21 mouse cellular contexts compared by ENCODE assay signal in genomic region chr3:135605474-135605873, GRCm38 (mm10).
DNase-seq lines count a peak whose midpoint lies in the region; ATAC-seq lines count a peak whose summit lies in the region.
"Had no signal": no experiment of that assay in that cellular context is flagged by ENCODE, and none has a peak within 500 bp of the region (broad histone marks: within the 10 kb centered on the region; RNA-seq: fewer than 3 reads in every experiment).

No protein-coding gene starts in this region.

- peaks cover 73% of the 10 kb centered on the region for H3K4me1 ChIP-seq in heart, embryonic 13.5 days
- peaks cover 65% of the 10 kb centered on the region for H3K4me1 ChIP-seq in heart, embryonic 12.5 days (replicated peaks)
- peaks cover 42% of the 10 kb centered on the region for H3K4me1 ChIP-seq in liver, embryonic 15.5 days (replicated peaks)
- peaks cover 52% of the 10 kb centered on the region for H3K4me1 ChIP-seq in liver, embryonic 12.5 days
- H3K4me1 ChIP-seq: limb, embryonic 12.5 days had no signal

- H3K27me3 ChIP-seq in heart, embryonic 13.5 days (replicated peaks): no peaks in the 10 kb centered on the region
- no peaks in the 10 kb centered on the region for H3K27me3 ChIP-seq in heart, embryonic 12.5 days (replicated peaks)
- H3K27me3 ChIP-seq in liver, embryonic 15.5 days: no peaks in the 10 kb centered on the region
- no peaks in the 10 kb centered on the region for H3K27me3 ChIP-seq in liver, embryonic 12.5 days (replicated peaks)
- H3K27me3 ChIP-seq: kidney, embryonic 15.5 days; limb, embryonic 12.5 days had no signal

- no peaks in the 10 kb centered on the region for H3K9me3 ChIP-seq in heart, embryonic 13.5 days
- H3K9me3 ChIP-seq in heart, embryonic 12.5 days (replicated peaks): no peaks in the 10 kb centered on the region
- H3K9me3 ChIP-seq in liver, embryonic 15.5 days (replicated peaks): no peaks in the 10 kb centered on the region
- H3K9me3 ChIP-seq in liver, embryonic 12.5 days (replicated peaks): no peaks in the 10 kb centered on the region
- H3K9me3 ChIP-seq: kidney, embryonic 15.5 days; limb, embryonic 12.5 days had no signal

- no peak for ATAC-seq in heart, embryonic 13.5 days (ENCODE audit: extremely low read depth, insufficient number of reproducible peaks, low FRiP score, low TSS enrichment)
- no peak for ATAC-seq in heart, embryonic 12.5 days (ENCODE audit: insufficient number of reproducible peaks, low FRiP score)
- no peak for ATAC-seq in liver, embryonic 15.5 days (ENCODE audit: insufficient read depth)
- no peak for ATAC-seq in liver, embryonic 12.5 days
- ATAC-seq: forebrain, embryonic 16.5 days; hindbrain, postnatal 0 days; intestine, embryonic 16.5 days had no signal

- peak; percentile 55 for DNase-seq in adrenal gland, adult 2 months
- DNase-seq in adrenal gland, adult 18-20 months (ENCODE audit: low spot score in 2 of 2): no peak
- peak; percentile 36 for DNase-seq in lung, postnatal 10 days
- DNase-seq in lung, postnatal 4 days: no peak
- DNase-seq: adrenal gland, postnatal 25 days; cerebellum, adult 9-10 months; gastrocnemius, postnatal 10 days; heart, adult 11 months; kidney, postnatal 36 days; layer of hippocampus, postnatal 36 days; midbrain, embryonic 14.5 days; thymus, postnatal 25 days had no signal

- H3K27ac ChIP-seq in heart, embryonic 13.5 days (replicated peaks): peak overlapping the region; percentile 36
- H3K27ac ChIP-seq in heart, embryonic 12.5 days (ENCODE audit: poor library complexity, severe bottlenecking): no peak overlapping the region; the same call in 1 of the 2 replicates
- H3K27ac ChIP-seq in liver, embryonic 15.5 days (replicated peaks): 0 out of 2 replicates have a peak overlapping the region, but pooled peaks have one; percentile 2
- H3K27ac ChIP-seq in liver, embryonic 12.5 days: no peak overlapping the region
- H3K27ac ChIP-seq: hindbrain, postnatal 0 days; kidney, embryonic 15.5 days; limb, embryonic 12.5 days had no signal

- peak overlapping the region; percentile 5; the same call in 1 of the 2 replicates for H3K9ac ChIP-seq in heart, embryonic 13.5 days
- H3K9ac ChIP-seq in heart, embryonic 12.5 days: no peak overlapping the region
- H3K9ac ChIP-seq in liver, embryonic 15.5 days: no peak overlapping the region
- H3K9ac ChIP-seq in liver, embryonic 12.5 days: no peak overlapping the region
- H3K9ac ChIP-seq: kidney, embryonic 15.5 days; limb, embryonic 12.5 days had no signal

- H3K4me3 ChIP-seq in heart, embryonic 13.5 days: no peak overlapping the region
- no peak overlapping the region for H3K4me3 ChIP-seq in heart, embryonic 12.5 days
- no peak overlapping the region for H3K4me3 ChIP-seq in liver, embryonic 15.5 days (replicated peaks)
- H3K4me3 ChIP-seq in liver, embryonic 12.5 days: no peak overlapping the region
- H3K4me3 ChIP-seq: kidney, embryonic 15.5 days; limb, embryonic 12.5 days had no signal

- WGBS in heart, embryonic 13.5 days: 54% methylated on average over 4 of the region's 4 CpGs
- 53% methylated on average over 4 of the region's 4 CpGs for WGBS in heart, embryonic 12.5 days
- WGBS in liver, embryonic 15.5 days (ENCODE audit: insufficient replicate concordance): 48% methylated on average over 4 of the region's 4 CpGs
- WGBS in liver, embryonic 12.5 days (ENCODE audit: insufficient replicate concordance): 58% methylated on average over 4 of the region's 4 CpGs

- no peak overlapping the region for H3K4me2 ChIP-seq in heart, embryonic 13.5 days
- H3K4me2 ChIP-seq in heart, embryonic 12.5 days: no peak overlapping the region
- H3K4me2 ChIP-seq in liver, embryonic 15.5 days: no peak overlapping the region
- no peak overlapping the region for H3K4me2 ChIP-seq in liver, embryonic 12.5 days
- H3K4me2 ChIP-seq: kidney, embryonic 15.5 days; limb, embryonic 12.5 days had no signal

- peaks cover 90% of the 10 kb centered on the region for H3K36me3 ChIP-seq in heart, embryonic 13.5 days
- peaks cover 69% of the 10 kb centered on the region for H3K36me3 ChIP-seq in heart, embryonic 12.5 days
- H3K36me3 ChIP-seq in liver, embryonic 15.5 days (replicated peaks): peaks cover 45% of the 10 kb centered on the region
- peaks cover 46% of the 10 kb centered on the region for H3K36me3 ChIP-seq in liver, embryonic 12.5 days

Comparison
In these comparisons a context has a peak if more than half of its experiments do, and no peak if none do; other contexts are left out.
1. DNase-seq: peak in adrenal gland, adult 2 months (single experiment) and lung, postnatal 10 days (single experiment); none in adrenal gland, adult 18-20 months (0 of 2) and lung, postnatal 4 days (0 of 2).
2. H3K27ac ChIP-seq: peak in heart, embryonic 13.5 days (single experiment) and liver, embryonic 15.5 days (single experiment); none in heart, embryonic 12.5 days (single experiment) and liver, embryonic 12.5 days (single experiment).